Mouse (Mus musculus): ENCODE measurements around the gene Spata3.
"Not testable (repeated sequence)": the region's sequence is repeated elsewhere in the genome, so short reads cannot be mapped to it uniquely, and the experiment has no call there.

GRCm38 (mm10) chr1:86015758-86016157, 858 bp upstream of the Spata3 start:
- not testable (repeated sequence) for TF ChIP-seq POLR2A (IDR thresholded peaks at IDR 0.05; ENCODE audit: insufficient read depth, low read length); EP300 (IDR thresholded peaks at IDR 0.05; ENCODE audit: insufficient read depth, low read depth, low read length)

All from ES-Bruce4 (cell line).